Mouse (Mus musculus): ENCODE data around the gene Slc13a2.

DNA sequence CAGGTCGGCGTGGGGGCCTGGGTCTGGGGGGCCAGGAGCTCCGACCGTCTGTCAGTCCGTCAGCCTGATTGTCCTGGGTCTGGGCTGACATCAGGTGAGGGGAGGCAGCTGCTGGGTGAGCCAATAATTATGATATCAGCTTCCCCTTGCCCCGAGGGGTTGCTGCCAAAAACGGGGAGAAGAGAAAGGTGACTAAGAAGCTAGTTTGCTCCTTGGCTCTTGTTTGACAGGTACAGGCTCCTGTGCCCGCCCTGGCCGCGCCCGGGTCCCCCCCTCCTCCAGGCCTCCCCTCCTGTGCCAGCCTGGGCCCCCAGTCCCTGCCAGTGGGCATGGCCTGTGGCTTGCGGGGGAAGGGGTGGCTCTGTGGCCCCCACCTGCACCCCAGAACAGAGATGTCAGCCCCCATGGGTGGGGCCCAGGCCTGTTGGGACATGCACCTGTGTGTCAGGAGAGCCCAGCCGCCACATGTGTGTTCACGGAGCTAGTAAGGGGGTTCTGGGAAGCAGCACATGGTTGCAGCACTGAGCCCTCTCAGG, 35.4 kb downstream of the Slc13a2 start, which contains the start of gene Foxn1:
- no peak for TF ChIP-seq CTCF (IDR thresholded peaks at IDR 0.05; ENCODE audit: low read depth, low read length)
- no peak for TF ChIP-seq POLR2A (IDR thresholded peaks at IDR 0.05; ENCODE audit: insufficient read depth, low read length)
- no peak for TF ChIP-seq EP300 (IDR thresholded peaks at IDR 0.05; ENCODE audit: insufficient read depth, low read depth, low read length)

All from ES-Bruce4 (cell line).